Mouse (Mus musculus) layer of hippocampus, postnatal 14 days (tissue): ENCODE results near the gene Orm3. TPM values are rescaled to one million over a fixed set of nuclear protein-coding genes. Genes with fewer than 3 reads are reported as not detected.

Experiments
- DNase-seq, 2 experiments: peaks; one replicate each; pipeline ENCODE4 v3.0.0; 2021 to 2022; ENCODE audit warnings: low spot score in 2 of 2, mixed read lengths in 1 of 2
- long read RNA-seq, 2 experiments: library from polyadenylated mRNA; stranded (forward); transcript quantifications; one replicate each; pipeline ENCODE4 v2.0.0; 2021
- total RNA-seq, 2 experiments: library from RNA; stranded (reverse); gene quantifications; 2 replicates each; pipeline ENCODE4 v1.2.3; 2021

Gene Orm3
- not detected for total RNA-seq
- long read RNA-seq, experiment 1: 0 reads
- long read RNA-seq, experiment 2: 0 reads

- DNase-seq: no peak
These were observed at the start of gene Orm3 for GRCm38 (mm10) chr4:63355877-63356665. TSS of gene Orm3 (plus strand) at chr4:63356162.

DNA sequence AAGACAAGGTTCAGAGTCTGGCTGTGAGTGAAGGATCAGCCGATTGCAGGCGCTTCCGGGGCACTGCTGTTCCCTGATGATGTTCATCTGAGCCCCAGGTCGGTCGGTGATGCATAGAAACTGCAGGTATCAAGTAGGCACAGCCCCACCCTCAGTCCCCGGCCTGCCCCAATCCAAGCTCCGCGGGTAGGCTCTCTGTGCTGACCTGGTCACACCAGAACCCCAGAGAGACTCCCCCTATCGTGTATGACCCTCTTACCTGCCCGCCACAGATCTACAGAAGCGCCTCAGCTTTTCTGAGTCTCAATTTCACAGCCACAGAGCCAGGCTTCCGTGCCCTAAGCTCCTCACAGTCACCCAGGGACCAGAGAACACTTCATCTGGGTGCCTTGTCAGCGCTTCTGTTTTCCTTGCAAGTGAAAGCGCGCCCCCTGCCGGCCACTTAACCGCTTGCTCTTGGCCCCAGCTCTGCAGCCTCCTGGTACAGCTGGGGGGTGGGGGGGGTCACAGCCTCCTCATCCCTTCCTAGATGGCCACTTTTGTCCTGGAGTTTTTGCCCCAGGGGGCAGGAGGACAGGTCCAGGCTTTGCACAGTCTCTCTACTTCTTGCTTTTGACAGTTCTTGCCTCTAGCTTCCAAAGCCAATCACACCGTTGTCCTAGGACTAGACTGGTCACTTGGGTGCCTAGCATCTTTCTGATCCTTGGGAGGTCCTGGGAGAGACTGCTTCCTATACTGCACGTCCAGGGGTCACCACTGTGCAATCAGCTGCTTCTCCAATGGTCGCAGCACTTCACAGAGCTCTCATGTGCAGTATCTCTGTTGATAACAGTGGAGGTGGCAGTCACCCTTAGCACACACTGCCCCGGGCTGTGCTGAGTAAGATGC, 48.5 kb upstream of the Orm3 start:
- DNase-seq: peak; percentile 85 to 90

DNA sequence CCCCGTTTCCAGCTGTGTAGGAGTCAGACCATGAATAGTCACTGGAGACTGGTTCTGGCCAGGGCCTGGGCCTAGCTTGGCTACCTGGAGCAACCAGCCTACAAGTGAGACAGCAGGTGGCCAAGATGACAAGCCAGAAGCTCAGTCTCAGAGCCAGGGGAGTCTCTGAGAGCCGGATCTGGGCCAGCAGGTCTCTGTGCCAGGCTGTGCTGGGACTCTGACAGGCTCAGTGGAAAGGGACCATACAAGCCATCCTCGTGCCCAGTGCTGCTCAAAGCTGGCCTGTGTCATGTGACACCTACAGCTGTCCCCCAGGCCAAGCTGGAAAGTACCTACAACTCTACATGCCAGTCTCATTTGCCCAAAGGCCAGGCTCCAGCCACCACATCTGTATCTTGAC, 47.6 kb upstream of the Orm3 start:
- peak in 1 of 2 experiments; percentile 31 for DNase-seq

- no peak for DNase-seq
These were observed 45.6 kb upstream of the Orm3 start for GRCm38 (mm10) chr4:63310247-63310855.

DNA sequence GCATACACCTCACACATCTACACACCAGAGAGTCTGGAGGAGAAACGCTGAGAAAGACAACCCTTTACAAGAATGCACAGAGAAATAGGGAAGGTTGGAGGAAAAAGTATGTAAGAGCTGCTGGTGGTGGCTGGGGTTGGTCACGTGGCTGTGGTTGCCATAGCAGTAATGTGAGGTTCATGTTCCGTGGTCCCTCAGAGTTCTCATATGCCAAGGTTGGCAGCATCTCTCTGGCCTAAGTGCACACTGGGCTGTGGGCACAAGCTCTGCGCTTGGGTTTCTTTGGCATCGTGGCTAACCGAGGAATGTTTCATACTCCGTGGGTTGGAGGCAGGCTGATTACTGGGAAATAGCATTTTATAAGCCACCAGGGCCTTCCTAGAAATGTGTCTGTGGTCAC, 44.5 kb upstream of the Orm3 start:
- DNase-seq: no peak

GRCm38 (mm10) chr4:63314063-63314462, 41.9 kb upstream of the Orm3 start:
- DNase-seq: no peak

GRCm38 (mm10) chr4:63316076-63316746, 39.8 kb upstream of the Orm3 start:
- no peak for DNase-seq

GRCm38 (mm10) chr4:63319566-63319965, 36.4 kb upstream of the Orm3 start:
- peak; percentile 57 to 66 for DNase-seq

GRCm38 (mm10) chr4:63323275-63323815, 32.6 kb upstream of the Orm3 start:
- no peak for DNase-seq

DNA sequence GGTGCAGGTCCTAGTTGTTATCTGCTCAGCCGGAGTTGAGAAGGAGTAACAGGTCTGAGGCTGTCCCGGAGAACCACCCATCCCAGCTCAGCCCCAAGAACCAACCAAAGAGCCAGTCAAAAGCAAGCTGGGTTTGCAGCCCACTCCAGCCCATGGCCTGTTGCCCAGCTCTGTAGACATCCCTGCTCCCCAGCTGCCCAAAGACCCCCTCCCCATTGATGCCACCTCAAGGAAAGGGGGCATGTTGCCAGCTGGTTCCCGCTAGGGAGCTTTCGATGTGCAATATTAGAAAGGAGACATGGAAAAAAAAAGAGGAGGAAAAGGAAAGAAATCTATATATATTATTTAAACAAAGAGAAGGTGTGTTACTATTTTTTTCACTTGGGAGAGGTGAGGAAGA, 22.6 kb upstream of the Orm3 start:
- DNase-seq: no peak

- peak; percentile 17 to 30 for DNase-seq
These were observed 17.4 kb upstream of the Orm3 start for GRCm38 (mm10) chr4:63338414-63339076.

- DNase-seq: no peak
These were observed 13.5 kb upstream of the Orm3 start for GRCm38 (mm10) chr4:63342491-63342890.

DNA sequence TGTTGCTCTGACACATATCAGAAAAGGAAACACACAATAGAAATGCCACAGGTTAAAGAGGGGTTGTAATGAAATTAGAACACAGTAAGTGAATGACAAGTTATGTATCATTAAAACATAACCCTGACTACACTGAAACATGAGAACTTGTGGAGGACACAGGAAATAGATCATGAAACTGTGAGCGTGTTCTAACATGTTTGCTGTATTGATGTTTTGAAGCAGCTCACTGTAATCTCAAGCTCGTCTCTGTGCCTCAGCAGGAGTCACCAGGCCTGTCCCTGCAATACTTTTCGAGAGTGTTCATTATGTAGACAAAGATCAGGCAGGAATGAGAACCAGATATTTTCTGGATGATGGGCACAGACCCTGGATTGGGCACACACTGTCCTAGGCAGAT, 12.4 kb upstream of the Orm3 start:
- DNase-seq: no peak

- no peak for DNase-seq
These were observed 11.7 kb upstream of the Orm3 start, which contains the start of gene Orm1 for GRCm38 (mm10) chr4:63344295-63344694. TSS of gene Orm1 (plus strand) at chr4:63344560.

GRCm38 (mm10) chr4:63345261-63345660, 10.7 kb upstream of the Orm3 start:
- DNase-seq: no peak

- no peak for DNase-seq
These were observed 9.3 kb upstream of the Orm3 start for GRCm38 (mm10) chr4:63346659-63347058.

- DNase-seq: no peak
These were observed 7.4 kb upstream of the Orm3 start for GRCm38 (mm10) chr4:63348524-63348923.

- no peak for DNase-seq
These were observed 1.1 kb downstream of the Orm3 start for GRCm38 (mm10) chr4:63356981-63357570.

DNA sequence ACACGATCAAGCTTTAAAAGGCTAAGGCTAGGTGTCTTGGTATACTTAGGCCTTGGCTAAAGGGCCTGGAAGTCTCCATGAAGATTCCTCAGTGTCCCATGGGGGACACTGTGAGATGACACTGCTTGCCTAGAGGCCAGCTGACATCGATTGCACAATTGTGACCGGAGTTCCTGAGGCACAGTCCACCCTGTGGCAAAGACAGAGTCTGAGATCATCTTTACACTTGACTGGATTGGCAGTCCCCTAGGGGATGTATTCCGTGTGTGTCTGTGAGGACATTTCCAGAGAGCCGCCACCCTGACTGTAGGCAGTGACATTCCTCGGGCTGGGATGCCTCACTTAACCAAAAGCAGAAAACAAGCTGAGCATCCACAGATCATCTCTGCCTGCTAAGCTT, 3.9 kb downstream of the Orm3 start:
- DNase-seq: no peak

- no peak for DNase-seq
These were observed 6.2 kb downstream of the Orm3 start, which contains the start of gene Orm2 for GRCm38 (mm10) chr4:63362150-63362549. TSS of gene Orm2 (plus strand) at chr4:63362449.
